Mouse (Mus musculus) liver, embryonic 16.5 days (tissue): Measurements from ENCODE around the gene Ranbp10. TPM values are rescaled to one million over a fixed set of nuclear protein-coding genes. Genes with fewer than 3 reads are reported as not detected.

Source experiments
- ATAC-seq: fragments of 200-750 bp; cut with Nextera tagmentation; 2 replicates; pipeline ENCODE4 v1.8.0; 2017; ENCODE audit warnings: low read depth, mild to moderate bottlenecking, moderate number of reproducible peaks, moderate library complexity
- H3K27ac ChIP-seq: fragments of 300-500 bp; sonication (generic); 2 replicates; pipeline ENCODE4 v1.5.1; 2014; ENCODE audit warnings: mild to moderate bottlenecking, low read length
- H3K27me3 ChIP-seq: fragments of 300-500 bp; sonication (generic); 2 replicates; pipeline ENCODE4 v1.6.1; 2014; ENCODE audit warnings: low read depth, low read length, mixed read lengths; ENCODE audit not compliant: control insufficient read depth, insufficient read depth
- H3K36me3 ChIP-seq: fragments of 300-500 bp; sonication (generic); 2 replicates; pipeline ENCODE4 v1.6.1; 2014; ENCODE audit warnings: mild to moderate bottlenecking; ENCODE audit not compliant: control insufficient read depth, insufficient read depth
- H3K4me1 ChIP-seq: fragments of 300-500 bp; sonication (generic); 2 replicates; pipeline ENCODE4 v1.6.1; 2014; ENCODE audit warnings: low read depth, low read length, mixed read lengths; ENCODE audit not compliant: control insufficient read depth
- H3K4me2 ChIP-seq: fragments of 300-500 bp; sonication (generic); 2 replicates; pipeline ENCODE4 v1.6.1; 2014; ENCODE audit warnings: low read depth, low read length, mixed read lengths
- H3K4me3 ChIP-seq: fragments of 300-500 bp; sonication (generic); 2 replicates; pipeline ENCODE4 v1.5.1; 2014; ENCODE audit warnings: low read depth, mild to moderate bottlenecking, low read length
- H3K9ac ChIP-seq: fragments of 300-500 bp; sonication (generic); 2 replicates; pipeline ENCODE4 v1.6.1; 2014; ENCODE audit warnings: low read depth, low read length
- H3K9me3 ChIP-seq: fragments of 300-500 bp; sonication (generic); replicated peaks from 2 replicates; pipeline ENCODE4 v1.6.1; 2016; ENCODE audit warnings: low read length; ENCODE audit not compliant: control insufficient read depth
- WGBS: fragments of 180-500 bp; shearing (Covaris S2); extraction: QIAGEN DNeasy Blood & Tissue Kit; methylation state at CpG from one replicate; pipeline ENCODE4 v1.1.7; 2014; ENCODE audit not compliant: insufficient replicate concordance; 5-methylcytosine and 5-hydroxymethylcytosine counted together
- polyA plus RNA-seq: library from polyadenylated mRNA; unstranded; fragments of >200 nt; fragmentation: Nextera tagmentation; extraction: Ambion mirVana; gene quantifications from 2 replicates; pipeline ENCODE4 v1.2.1, GENCODE M21; 2015

The Ranbp10 gene
- polyA plus RNA-seq, 1 experiment from 2014 or later = 50.1 TPM

DNA sequence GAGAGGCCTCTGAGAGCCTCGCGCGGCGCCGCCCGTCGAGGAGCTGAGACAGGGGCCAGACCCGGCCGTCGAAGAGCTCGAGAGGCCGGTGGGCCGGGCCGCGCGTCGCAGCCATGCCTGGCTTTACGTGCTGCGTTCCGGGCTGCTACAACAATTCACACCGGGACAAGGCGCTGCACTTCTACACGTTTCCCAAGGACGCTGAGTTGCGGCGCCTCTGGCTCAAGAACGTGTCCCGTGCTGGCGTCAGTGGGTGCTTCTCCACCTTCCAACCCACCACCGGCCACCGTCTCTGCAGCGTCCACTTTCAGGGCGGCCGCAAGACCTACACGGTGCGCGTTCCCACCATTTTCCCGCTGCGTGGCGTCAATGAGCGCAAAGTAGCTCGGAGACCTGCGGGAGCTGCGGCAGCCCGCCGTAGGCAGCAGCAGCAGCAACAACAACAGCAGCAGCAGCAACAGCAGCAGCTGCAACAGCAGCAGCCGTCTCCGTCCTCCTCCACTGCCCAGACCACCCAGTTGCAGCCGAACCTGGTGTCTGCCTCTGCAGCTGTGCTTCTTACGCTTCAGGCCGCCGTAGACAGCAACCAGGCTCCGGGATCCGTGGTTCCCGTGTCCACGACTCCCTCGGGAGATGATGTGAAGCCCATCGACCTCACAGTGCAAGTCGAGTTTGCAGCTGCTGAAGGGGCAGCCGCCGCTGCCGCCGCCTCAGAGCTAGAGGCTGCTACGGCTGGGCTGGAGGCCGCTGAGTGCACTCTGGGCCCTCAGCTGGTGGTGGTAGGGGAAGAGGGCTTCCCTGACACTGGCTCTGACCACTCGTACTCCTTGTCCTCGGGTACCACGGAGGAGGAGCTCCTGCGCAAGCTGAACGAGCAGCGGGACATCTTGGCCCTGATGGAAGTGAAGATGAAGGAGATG, 28.4 kb upstream of the Ranbp10 start:
- Histone ChIP-seq H3K4me3 (peak overlapping the region; percentile 79), H3K9me3 (no peaks in the 10 kb centered on the region), H3K4me2 (peak overlapping the region; percentile 94), H3K9ac (peak overlapping the region; percentile 87), H3K4me1 (peaks cover 52% of the 10 kb centered on the region), H3K27me3 (no peaks in the 10 kb centered on the region), H3K27ac (peak overlapping the region; percentile 86), H3K36me3 (peaks cover 2% of the 10 kb centered on the region; the same call in 1 of the 2 replicates)
- ATAC-seq = peak; percentile 24
- WGBS = under 1% methylated on average over 71 of the region's 71 CpGs

DNA sequence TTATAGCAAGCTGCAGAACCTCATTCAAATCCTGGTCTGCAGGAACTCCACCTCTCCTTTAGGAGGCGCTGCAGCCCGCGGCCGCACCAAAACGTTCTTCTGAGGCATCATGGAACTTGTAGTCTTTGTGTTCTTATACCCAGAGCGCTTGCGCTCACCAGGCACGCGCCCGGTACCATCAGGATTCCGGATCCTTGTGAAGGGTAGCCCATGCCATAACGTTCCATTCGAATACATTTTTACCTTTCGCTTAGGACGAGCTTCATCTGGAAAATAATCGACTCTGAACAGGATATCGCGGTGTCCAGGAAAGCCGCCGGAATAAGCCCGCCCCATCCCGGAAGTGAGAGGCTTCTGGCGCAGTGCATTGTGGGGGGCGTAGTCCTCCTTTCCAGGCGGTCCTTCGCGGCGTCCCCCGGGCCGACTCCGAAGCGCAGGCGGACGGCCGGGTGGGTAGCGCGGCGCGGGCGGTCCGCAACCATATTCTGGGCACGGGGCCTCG, 27.6 kb upstream of the Ranbp10 start, which contains the start of gene Thap11:
Thap11 (plus strand) TSS at position 418 of the 502 bp plus-strand sequence.
- peak; percentile 84 for ATAC-seq
- H3K36me3 ChIP-seq = peaks cover 2% of the 10 kb centered on the region; the same call in 1 of the 2 replicates
- no peaks in the 10 kb centered on the region for H3K27me3 ChIP-seq
- no peaks in the 10 kb centered on the region for H3K9me3 ChIP-seq
- peak within 1 kb of the TSS; percentile 87 for H3K9ac ChIP-seq
- H3K4me3 ChIP-seq = peak within 1 kb of the TSS; percentile 79
- H3K27ac ChIP-seq = peak within 1 kb of the TSS; percentile 86
- 0% methylated on average over 43 of the region's 43 CpGs for WGBS
- H3K4me2 ChIP-seq = peak within 1 kb of the TSS; percentile 94
- peaks cover 52% of the 10 kb centered on the region for H3K4me1 ChIP-seq

DNA sequence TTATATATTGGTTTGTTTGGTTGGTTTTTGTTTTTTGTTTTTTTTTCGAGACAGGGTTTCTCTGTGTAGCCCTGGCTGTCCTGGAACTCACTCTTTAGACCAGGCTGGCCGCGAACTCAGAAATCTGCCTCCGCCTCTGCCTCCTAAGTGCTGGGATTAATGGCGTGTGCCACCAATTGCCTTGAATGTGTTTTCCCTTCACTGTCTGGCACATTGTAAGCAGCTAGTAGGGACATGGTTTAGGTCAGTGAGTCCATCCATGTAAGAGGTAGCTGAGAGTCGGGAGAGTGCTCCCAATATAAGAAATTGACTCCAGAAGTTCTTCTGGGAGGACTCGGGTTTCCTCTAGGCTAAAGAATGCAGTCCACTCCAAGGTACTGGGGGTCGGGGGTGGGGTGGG, 27.2 kb upstream of the Ranbp10 start:
- peak overlapping the region; percentile 86 for H3K27ac ChIP-seq
- WGBS = 33% methylated on average over 8 of the region's 8 CpGs
- peak overlapping the region; percentile 87 for H3K9ac ChIP-seq
- H3K36me3 ChIP-seq = peaks cover 5% of the 10 kb centered on the region
- no peaks in the 10 kb centered on the region for H3K27me3 ChIP-seq
- ATAC-seq = no peak
- peak overlapping the region; percentile 79 for H3K4me3 ChIP-seq
- H3K4me1 ChIP-seq = peaks cover 48% of the 10 kb centered on the region
- H3K9me3 ChIP-seq = no peaks in the 10 kb centered on the region
- H3K4me2 ChIP-seq = peak overlapping the region; percentile 94

DNA sequence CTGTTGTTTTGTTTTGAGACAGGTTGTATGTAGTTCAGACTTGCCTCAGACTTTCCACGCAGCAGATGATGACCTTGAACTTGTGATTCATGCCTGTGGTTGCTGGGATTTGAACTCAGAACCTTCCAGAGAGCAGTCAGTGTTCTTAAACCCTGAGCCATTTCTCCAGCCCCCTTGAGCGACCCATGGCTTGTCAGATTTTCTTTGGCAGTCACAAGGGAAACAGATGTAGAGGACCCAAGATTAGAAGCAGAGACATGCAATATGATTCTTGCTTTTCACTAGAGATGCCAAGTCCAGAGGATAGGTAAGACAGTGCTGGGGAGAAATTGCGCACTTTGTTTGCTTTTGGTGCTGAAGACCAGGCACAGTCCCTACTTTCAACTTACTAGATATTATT, 26.0 kb upstream of the Ranbp10 start, which contains the start of gene Cenpt:
Cenpt (minus strand) TSS at position 101 of the 400 bp plus-strand sequence.
- no peaks in the 10 kb centered on the region for H3K9me3 ChIP-seq
- no peak within 1 kb of the TSS for H3K9ac ChIP-seq
- H3K27me3 ChIP-seq = no peaks in the 10 kb centered on the region
- H3K4me3 ChIP-seq = peak within 1 kb of the TSS; percentile 88
- H3K27ac ChIP-seq = no peak within 1 kb of the TSS
- no peak for ATAC-seq
- WGBS = 71% methylated on average over 3 of the region's 3 CpGs
- H3K4me2 ChIP-seq = peak within 1 kb of the TSS; percentile 72; the same call in 1 of the 2 replicates
- peaks cover 12% of the 10 kb centered on the region for H3K36me3 ChIP-seq
- peaks cover 37% of the 10 kb centered on the region for H3K4me1 ChIP-seq

DNA sequence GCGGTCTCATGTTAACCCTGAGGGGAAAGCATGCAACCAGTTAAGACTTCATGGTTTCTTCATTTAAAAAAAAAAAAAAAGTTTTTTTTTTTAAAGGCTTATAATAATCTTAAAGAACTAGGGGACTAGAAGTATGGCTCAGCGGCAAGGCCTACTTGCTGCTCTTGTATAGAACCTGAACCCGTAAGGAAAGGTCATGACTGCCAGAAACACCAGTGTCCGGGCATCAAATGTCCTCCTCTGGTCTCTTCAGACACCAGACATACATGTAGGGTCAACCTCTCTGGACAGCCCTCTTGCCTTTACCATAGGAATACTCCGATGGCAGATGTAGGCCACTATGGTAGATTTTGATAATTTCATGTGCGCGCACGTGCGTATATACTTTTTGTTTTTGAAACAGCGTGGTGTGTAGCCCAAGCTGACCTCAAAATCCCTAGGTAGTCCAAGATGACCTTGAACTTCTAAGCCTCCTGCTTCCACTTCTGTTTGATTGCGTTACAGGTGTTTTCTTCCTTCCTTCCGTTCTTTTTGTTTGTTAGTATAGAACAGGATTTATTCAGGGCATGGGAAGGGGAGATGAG, 25.1 kb upstream of the Ranbp10 start:
- no peak for ATAC-seq
- 74% methylated on average over 12 of the region's 12 CpGs for WGBS
- Histone ChIP-seq H3K9me3 (no peaks in the 10 kb centered on the region), H3K27ac (no peak overlapping the region), H3K9ac (peak overlapping the region; percentile 84), H3K4me1 (peaks cover 27% of the 10 kb centered on the region), H3K27me3 (no peaks in the 10 kb centered on the region), H3K4me3 (peak overlapping the region; percentile 88), H3K36me3 (peaks cover 17% of the 10 kb centered on the region), H3K4me2 (peak overlapping the region; percentile 72)

DNA sequence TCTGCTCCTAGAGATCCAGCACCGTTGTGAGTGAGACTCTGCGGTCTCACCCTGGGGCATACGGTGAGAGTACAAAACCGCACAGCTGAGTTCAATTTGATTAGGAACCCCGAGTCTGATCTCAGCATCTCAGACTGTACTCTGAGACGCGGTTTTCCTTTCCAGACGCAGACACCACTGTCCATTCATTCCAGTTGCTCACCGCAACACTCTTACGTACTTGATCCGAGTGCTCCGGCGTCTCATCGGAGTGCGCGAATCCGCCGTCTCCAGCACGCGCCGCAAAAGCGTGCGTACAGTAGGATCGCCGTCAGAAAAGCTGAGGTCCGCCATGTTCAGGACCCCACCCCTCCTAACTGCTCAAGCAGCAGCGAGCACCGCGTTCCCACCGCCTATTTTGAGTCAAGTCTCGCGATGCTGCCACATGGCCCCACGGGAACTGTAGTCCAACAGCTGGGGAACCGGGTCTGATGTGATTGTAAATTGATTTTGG, 24.5 kb upstream of the Ranbp10 start:
- H3K4me3 ChIP-seq = peak overlapping the region; percentile 88
- peak; percentile 70 for ATAC-seq
- H3K27me3 ChIP-seq = no peaks in the 10 kb centered on the region
- peak overlapping the region; percentile 72 for H3K4me2 ChIP-seq
- under 1% methylated on average over 34 of the region's 34 CpGs for WGBS
- peaks cover 23% of the 10 kb centered on the region for H3K36me3 ChIP-seq
- H3K9me3 ChIP-seq = no peaks in the 10 kb centered on the region
- H3K4me1 ChIP-seq = peaks cover 22% of the 10 kb centered on the region
- peak overlapping the region; percentile 89 for H3K27ac ChIP-seq
- H3K9ac ChIP-seq = peak overlapping the region; percentile 84

- H3K4me3 ChIP-seq = peak overlapping the region; percentile 50
- no peak overlapping the region for H3K27ac ChIP-seq
- H3K27me3 ChIP-seq = no peaks in the 10 kb centered on the region
- 70% methylated on average over 7 of the region's 7 CpGs for WGBS
- H3K9me3 ChIP-seq = no peaks in the 10 kb centered on the region
- peak overlapping the region; percentile 17; the same call in 1 of the 2 replicates for H3K9ac ChIP-seq
- peaks cover 15% of the 10 kb centered on the region for H3K4me1 ChIP-seq
- peaks cover 31% of the 10 kb centered on the region for H3K36me3 ChIP-seq
- no peak for ATAC-seq
- H3K4me2 ChIP-seq = peak overlapping the region; percentile 59
These were observed 23.5 kb upstream of the Ranbp10 start for GRCm38 (mm10) chr8:105850611-105851010.

DNA sequence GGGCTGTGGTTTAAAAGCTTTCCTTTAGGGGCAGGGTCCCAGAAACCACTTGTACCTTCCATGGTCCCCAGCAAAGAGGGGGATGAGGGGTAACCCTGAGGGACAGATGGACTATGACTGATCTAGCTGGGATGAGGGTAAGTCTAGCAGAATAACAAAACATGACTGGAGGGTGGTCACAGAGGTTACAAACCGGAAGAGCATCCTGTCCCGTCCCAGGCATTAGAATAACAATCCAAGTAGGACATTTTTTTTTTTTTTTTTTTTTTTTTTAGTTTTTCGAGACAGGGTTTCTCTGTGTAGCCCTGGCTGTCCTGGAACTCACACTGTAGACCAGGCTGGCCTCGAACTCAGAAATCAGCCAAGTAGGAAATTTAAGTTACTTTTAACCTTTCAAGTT, 22.9 kb upstream of the Ranbp10 start:
- Histone ChIP-seq H3K27ac (no peak overlapping the region), H3K4me2 (peak overlapping the region; percentile 59; the same call in 1 of the 2 replicates), H3K36me3 (peaks cover 35% of the 10 kb centered on the region), H3K27me3 (no peaks in the 10 kb centered on the region), H3K9ac (no peak overlapping the region), H3K9me3 (no peaks in the 10 kb centered on the region), H3K4me3 (no peak overlapping the region; the same call in 1 of the 2 replicates), H3K4me1 (peaks cover 15% of the 10 kb centered on the region)
- no peak for ATAC-seq
- WGBS = 69% methylated on average over 4 of the region's 4 CpGs
